Mouse (Mus musculus): ENCODE data around the gene Adgre5. TPM values are rescaled to one million over a fixed set of nuclear protein-coding genes. Genes with fewer than 3 reads are reported as not detected.

Gene Adgre5
- polyA plus RNA-seq, 1 experiment from 2014 or later: 28.4 TPM

GRCm38 (mm10) chr8:83719693-83720092 is 21.4 kb downstream of the Adgre5 start:
- peaks cover 58% of the 10 kb centered on the region for H3K36me3 ChIP-seq
- H3K9me3 ChIP-seq: no peaks in the 10 kb centered on the region
- no peak overlapping the region for H3K9ac ChIP-seq
- no peaks in the 10 kb centered on the region for H3K27me3 ChIP-seq (replicated peaks)
- WGBS: 78% methylated on average over 2 of the region's 2 CpGs
- H3K4me1 ChIP-seq: peaks cover 27% of the 10 kb centered on the region
- no peak overlapping the region for H3K4me3 ChIP-seq
- H3K27ac ChIP-seq (replicated peaks): no peak overlapping the region
- ATAC-seq (ENCODE audit: extremely low read depth, insufficient number of reproducible peaks, low FRiP score, low TSS enrichment): no peak
- no peak overlapping the region for H3K4me2 ChIP-seq

GRCm38 (mm10) chr8:83719048-83719447 is 22.1 kb downstream of the Adgre5 start:
- 88% methylated on average over 2 of the region's 2 CpGs for WGBS
- peaks cover 52% of the 10 kb centered on the region for H3K36me3 ChIP-seq
- H3K4me3 ChIP-seq: no peak overlapping the region
- no peaks in the 10 kb centered on the region for H3K27me3 ChIP-seq (replicated peaks)
- no peaks in the 10 kb centered on the region for H3K9me3 ChIP-seq
- no peak overlapping the region for H3K27ac ChIP-seq (replicated peaks)
- no peak overlapping the region for H3K4me2 ChIP-seq
- no peak overlapping the region for H3K9ac ChIP-seq
- no peak for ATAC-seq (ENCODE audit: extremely low read depth, insufficient number of reproducible peaks, low FRiP score, low TSS enrichment)
- H3K4me1 ChIP-seq: peaks cover 27% of the 10 kb centered on the region

- H3K9me3 ChIP-seq: no peaks in the 10 kb centered on the region
- peak overlapping the region; percentile 87 for H3K9ac ChIP-seq
- no peak for ATAC-seq (ENCODE audit: extremely low read depth, insufficient number of reproducible peaks, low FRiP score, low TSS enrichment)
- 52% methylated on average over 2 of the region's 2 CpGs for WGBS
- H3K4me3 ChIP-seq: peak overlapping the region; percentile 73
- no peaks in the 10 kb centered on the region for H3K27me3 ChIP-seq (replicated peaks)
- peak overlapping the region; percentile 48; the same call in 1 of the 2 replicates for H3K27ac ChIP-seq (replicated peaks)
- peaks cover 27% of the 10 kb centered on the region for H3K36me3 ChIP-seq
- peaks cover 27% of the 10 kb centered on the region for H3K4me1 ChIP-seq
- peak overlapping the region; percentile 88 for H3K4me2 ChIP-seq
These were observed 24.6 kb downstream of the Adgre5 start for GRCm38 (mm10) chr8:83716563-83716962.

DNA sequence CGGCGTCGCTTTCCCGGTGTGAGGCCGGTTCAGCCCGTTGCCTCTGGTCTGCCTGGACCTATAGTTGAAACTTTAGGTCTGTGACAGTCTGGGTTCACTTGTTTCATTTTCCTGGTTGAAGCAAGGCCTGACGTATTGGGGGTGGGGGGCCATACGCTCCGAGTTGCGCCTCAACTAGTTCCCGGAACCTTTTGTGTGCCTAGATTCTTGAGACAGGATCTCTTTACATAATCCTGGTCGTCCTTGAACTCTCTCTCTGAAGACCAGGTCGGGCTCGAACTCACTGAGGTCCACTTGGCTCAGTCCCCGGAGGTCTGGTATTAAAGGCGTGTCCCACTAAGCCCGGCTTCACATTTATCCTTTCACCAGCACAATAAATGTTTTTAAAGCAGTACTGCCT is 25.4 kb downstream of the Adgre5 start:
- Histone ChIP-seq H3K4me1 (peaks cover 23% of the 10 kb centered on the region), H3K27me3 (replicated peaks) (no peaks in the 10 kb centered on the region), H3K27ac (replicated peaks) (peak overlapping the region; percentile 86), H3K4me2 (peak overlapping the region; percentile 88), H3K9me3 (no peaks in the 10 kb centered on the region), H3K9ac (peak overlapping the region; percentile 87), H3K36me3 (peaks cover 19% of the 10 kb centered on the region), H3K4me3 (peak overlapping the region; percentile 73)
- WGBS: 1% methylated on average over 17 of the region's 17 CpGs
- no peak for ATAC-seq (ENCODE audit: extremely low read depth, insufficient number of reproducible peaks, low FRiP score, low TSS enrichment)

- under 1% methylated on average over 63 of the region's 63 CpGs for WGBS
- Histone ChIP-seq H3K27me3 (replicated peaks) (no peaks in the 10 kb centered on the region), H3K36me3 (peaks cover 13% of the 10 kb centered on the region), H3K27ac (replicated peaks) (peak within 1 kb of the TSS; percentile 86), H3K9me3 (no peaks in the 10 kb centered on the region), H3K4me1 (peaks cover 23% of the 10 kb centered on the region), H3K9ac (peak within 1 kb of the TSS; percentile 87), H3K4me2 (peak within 1 kb of the TSS; percentile 88), H3K4me3 (peak within 1 kb of the TSS; percentile 73)
- peak; percentile 98 for ATAC-seq (ENCODE audit: extremely low read depth, insufficient number of reproducible peaks, low FRiP score, low TSS enrichment)
These were observed 26.0 kb downstream of the Adgre5 start, which contains the start of gene Ddx39 for GRCm38 (mm10) chr8:83715031-83715690. Gene Ddx39 (plus strand): TSS chr8:83715177.

DNA sequence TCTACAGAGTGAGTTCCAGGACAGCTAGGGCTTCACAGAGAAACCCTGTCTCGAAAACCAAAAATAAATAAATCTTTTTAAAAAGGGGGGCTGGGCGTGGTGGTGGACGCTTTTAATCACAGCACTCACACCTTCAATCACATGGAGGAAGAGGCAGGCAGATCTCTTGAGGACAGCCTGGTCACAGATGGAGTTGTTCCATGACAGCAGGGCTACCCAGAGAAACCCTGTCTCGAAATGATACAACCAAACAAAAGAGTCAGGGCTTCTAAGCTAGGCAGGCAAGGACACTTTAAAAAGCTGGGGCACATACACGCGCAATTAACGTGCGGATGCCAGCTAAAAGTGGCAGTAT is 26.5 kb downstream of the Adgre5 start:
- Histone ChIP-seq H3K36me3 (peaks cover 8% of the 10 kb centered on the region), H3K9ac (peak overlapping the region; percentile 58; the same call in 1 of the 2 replicates), H3K27ac (replicated peaks) (peak overlapping the region; percentile 86), H3K4me1 (peaks cover 23% of the 10 kb centered on the region), H3K27me3 (replicated peaks) (no peaks in the 10 kb centered on the region), H3K9me3 (no peaks in the 10 kb centered on the region), H3K4me2 (peak overlapping the region; percentile 88), H3K4me3 (peak overlapping the region; percentile 73)
- WGBS: 19% methylated on average over 8 of the region's 8 CpGs
- ATAC-seq (ENCODE audit: extremely low read depth, insufficient number of reproducible peaks, low FRiP score, low TSS enrichment): no peak

DNA sequence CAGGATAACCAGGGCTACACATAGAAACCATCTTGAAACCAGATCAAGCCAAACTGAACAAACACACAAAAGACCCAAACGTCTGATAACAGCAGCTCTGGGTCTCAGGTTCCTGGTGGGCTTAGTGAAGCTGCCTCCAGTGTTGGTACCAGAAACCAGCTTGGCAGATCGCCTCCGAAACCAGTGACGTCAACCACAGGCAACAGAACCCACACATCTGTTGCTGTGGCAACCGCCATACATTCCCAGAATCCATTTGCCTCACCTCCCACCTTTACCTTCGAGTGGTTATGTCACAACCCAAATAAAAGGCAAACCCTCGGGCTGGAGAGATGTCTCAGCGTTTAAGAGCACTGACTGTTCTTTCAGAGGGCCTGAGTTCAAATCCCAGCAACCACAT is 33.6 kb downstream of the Adgre5 start:
- Histone ChIP-seq H3K27ac (replicated peaks) (no peak overlapping the region), H3K4me3 (no peak overlapping the region), H3K9me3 (no peaks in the 10 kb centered on the region), H3K4me2 (no peak overlapping the region), H3K27me3 (replicated peaks) (no peaks in the 10 kb centered on the region), H3K4me1 (0 out of 2 replicates have a peak, but pooled peaks cover 4% of the 10 kb centered on the region), H3K9ac (no peak overlapping the region), H3K36me3 (no peaks in the 10 kb centered on the region)
- ATAC-seq (ENCODE audit: extremely low read depth, insufficient number of reproducible peaks, low FRiP score, low TSS enrichment): no peak
- WGBS: 68% methylated on average over 8 of the region's 8 CpGs

GRCm38 (mm10) chr8:83706411-83706810 is 34.7 kb downstream of the Adgre5 start:
- no peaks in the 10 kb centered on the region for H3K9me3 ChIP-seq
- H3K9ac ChIP-seq: 0 out of 2 replicates have a peak overlapping the region, but pooled peaks have one; percentile 19
- H3K27ac ChIP-seq (replicated peaks): no peak overlapping the region
- no peaks in the 10 kb centered on the region for H3K27me3 ChIP-seq (replicated peaks)
- H3K4me2 ChIP-seq: no peak overlapping the region
- no peaks in the 10 kb centered on the region for H3K36me3 ChIP-seq
- H3K4me1 ChIP-seq: 0 out of 2 replicates have a peak, but pooled peaks cover 4% of the 10 kb centered on the region
- 55% methylated on average over 5 of the region's 5 CpGs for WGBS
- ATAC-seq (ENCODE audit: extremely low read depth, insufficient number of reproducible peaks, low FRiP score, low TSS enrichment): no peak
- H3K4me3 ChIP-seq: no peak overlapping the region

- H3K4me1 ChIP-seq: peaks cover 26% of the 10 kb centered on the region
- WGBS: 74% methylated on average over 4 of the region's 4 CpGs
These were observed 37.7 kb downstream of the Adgre5 start for GRCm38 (mm10) chr8:83703426-83703825.

DNA sequence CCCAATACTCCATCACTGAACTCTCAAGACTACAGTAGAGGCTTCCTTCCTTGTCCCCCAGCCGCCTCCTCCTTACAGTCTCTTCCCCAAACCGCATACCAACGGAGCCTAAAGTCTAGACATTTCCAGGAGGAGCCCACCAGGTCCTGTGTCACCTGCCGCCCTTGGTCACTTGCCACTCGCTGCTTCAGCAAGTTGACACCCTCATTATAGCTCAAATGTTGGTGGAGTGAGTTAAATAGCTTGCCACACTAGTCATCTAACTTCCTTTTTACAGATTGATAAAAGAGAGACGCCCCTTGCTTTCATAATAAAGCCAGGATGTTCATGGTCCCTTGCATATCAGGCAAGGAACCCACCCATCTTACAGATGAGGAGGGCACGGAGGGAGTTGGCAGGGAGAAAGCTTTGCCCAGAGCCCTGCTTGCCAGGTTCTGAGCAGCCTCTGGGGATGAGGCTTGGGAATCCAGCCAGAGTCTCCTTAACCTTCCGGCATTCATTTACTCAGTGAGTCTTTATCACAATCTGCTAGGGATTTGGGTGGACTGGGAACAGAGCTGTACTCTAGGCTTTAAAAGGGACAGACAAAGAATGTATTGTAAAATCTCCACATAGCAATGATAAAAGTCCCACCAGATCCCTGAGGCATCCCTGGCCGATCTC is 40.6 kb downstream of the Adgre5 start:
- peak overlapping the region; percentile 59 for H3K27ac ChIP-seq (replicated peaks)

More at GRCm38 (mm10) chr8:83703426-83703825, 37.7 kb downstream of the Adgre5 start:
- Histone ChIP-seq H3K27ac (replicated peaks) (no peak overlapping the region), H3K36me3 (no peaks in the 10 kb centered on the region), H3K27me3 (replicated peaks) (no peaks in the 10 kb centered on the region), H3K9me3 (no peaks in the 10 kb centered on the region), H3K9ac (no peak overlapping the region), H3K4me3 (no peak overlapping the region), H3K4me2 (no peak overlapping the region)
- ATAC-seq (ENCODE audit: extremely low read depth, insufficient number of reproducible peaks, low FRiP score, low TSS enrichment): no peak

GRCm38 (mm10) chr8:83699566-83699965 is 41.6 kb downstream of the Adgre5 start:
- whole genome bisulfite sequencing: 39% methylated on average over 9 of the region's 9 CpGs
- Histone ChIP-seq H3K4me2 (peak overlapping the region; percentile 98), H3K9me3 (no peaks in the 10 kb centered on the region), H3K27me3 (replicated peaks) (no peaks in the 10 kb centered on the region), H3K9ac (peak overlapping the region; percentile 96), H3K4me1 (peaks cover 52% of the 10 kb centered on the region), H3K36me3 (no peaks in the 10 kb centered on the region), H3K27ac (replicated peaks) (peak overlapping the region; percentile 79), H3K4me3 (peak overlapping the region; percentile 92)
- no peak for ATAC-seq (ENCODE audit: extremely low read depth, insufficient number of reproducible peaks, low FRiP score, low TSS enrichment)

More for the DNA sequence above, 40.6 kb downstream of the Adgre5 start:
- Histone ChIP-seq H3K4me2 (no peak overlapping the region), H3K4me3 (no peak overlapping the region), H3K9me3 (no peaks in the 10 kb centered on the region), H3K27me3 (replicated peaks) (no peaks in the 10 kb centered on the region), H3K36me3 (no peaks in the 10 kb centered on the region), H3K9ac (no peak overlapping the region; the same call in none of the 2 replicates), H3K4me1 (peaks cover 46% of the 10 kb centered on the region)
- WGBS: 60% methylated on average over 9 of the region's 9 CpGs
- ATAC-seq (ENCODE audit: extremely low read depth, insufficient number of reproducible peaks, low FRiP score, low TSS enrichment): no peak
